Mouse (Mus musculus) neural tube, embryonic 14.5 days (tissue): ENCODE data around the gene Tmem18. TPM values are rescaled to one million over a fixed set of nuclear protein-coding genes. Genes with fewer than 3 reads are reported as not detected.

Experiments used
- ATAC-seq: fragments of 200-750 bp; cut with Nextera tagmentation; 2 replicates; pipeline ENCODE4 v1.8.0; 2017; ENCODE audit warnings: low read depth, mild to moderate bottlenecking, moderate TSS enrichment, moderate library complexity
- H3K27ac ChIP-seq: fragments of 300-500 bp; sonication (generic); 2 replicates; pipeline ENCODE4 v1.5.1; 2014; ENCODE audit warnings: low read depth, mild to moderate bottlenecking, control low read depth, low read length, moderate library complexity, mixed read lengths
- H3K27me3 ChIP-seq: fragments of 300-500 bp; sonication (generic); 2 replicates; pipeline ENCODE4 v1.6.1; 2014; ENCODE audit warnings: low read length; ENCODE audit not compliant: control insufficient read depth, insufficient read depth
- H3K36me3 ChIP-seq: fragments of 300-500 bp; sonication (generic); 2 replicates; pipeline ENCODE4 v1.6.1; 2014; ENCODE audit warnings: low read length, mixed read lengths; ENCODE audit not compliant: control insufficient read depth, insufficient read depth
- H3K4me1 ChIP-seq: fragments of 300-500 bp; sonication (generic); 2 replicates; pipeline ENCODE4 v1.6.1; 2014; ENCODE audit warnings: low read length; ENCODE audit not compliant: control insufficient read depth, insufficient read depth
- H3K4me2 ChIP-seq: fragments of 300-500 bp; sonication (generic); 2 replicates; pipeline ENCODE4 v1.6.1; 2014; ENCODE audit warnings: mild to moderate bottlenecking, low read depth, low read length, control low read depth
- H3K4me3 ChIP-seq: fragments of 300-500 bp; sonication (generic); 2 replicates; pipeline ENCODE4 v1.5.1; 2014; ENCODE audit warnings: low read depth, low read length, control low read depth, mixed read lengths
- H3K9ac ChIP-seq: fragments of 300-500 bp; sonication (generic); replicated peaks from 2 replicates; pipeline ENCODE4 v1.6.1; 2014; ENCODE audit warnings: low read depth, mild to moderate bottlenecking, control low read depth, low read length, mixed read lengths
- H3K9me3 ChIP-seq: fragments of 300-500 bp; sonication (generic); 2 replicates; pipeline ENCODE4 v1.6.1; 2016; ENCODE audit warnings: low read length; ENCODE audit not compliant: control insufficient read depth
- WGBS: fragments of 180-500 bp; shearing (Covaris S2); extraction: QIAGEN DNeasy Blood & Tissue Kit; methylation state at CpG from one replicate; pipeline ENCODE4 v1.1.7; 2014; 5-methylcytosine and 5-hydroxymethylcytosine counted together
- polyA plus RNA-seq: library from polyadenylated mRNA; unstranded; fragments of >200 nt; fragmentation: Nextera tagmentation; extraction: Ambion mirVana; gene quantifications from 2 replicates; pipeline ENCODE4 v1.2.1, GENCODE M21; 2014

Gene Tmem18
- polyA plus RNA-seq, result 38.7 and 40.2 TPM in 2 replicates

DNA sequence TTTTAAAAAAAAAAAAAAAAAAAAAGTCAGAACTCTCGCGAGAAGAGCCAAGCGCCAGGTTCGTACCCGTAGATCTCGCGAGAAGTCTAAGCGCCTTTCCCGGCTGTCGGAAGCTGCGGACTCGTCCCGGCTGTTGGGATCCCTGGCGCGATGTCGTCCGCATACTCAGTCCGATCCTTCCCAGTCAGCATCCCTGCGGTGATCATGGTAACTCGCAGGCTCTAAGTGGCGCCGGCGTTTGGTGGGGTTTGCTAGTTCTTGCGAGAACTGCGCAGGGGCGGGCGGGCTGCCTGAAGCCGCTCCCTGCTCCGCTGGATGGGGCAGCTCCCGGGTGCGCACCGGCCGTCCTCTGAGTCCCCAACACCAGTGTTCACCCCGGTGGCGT lies at the start of gene Tmem18:
Gene Tmem18, plus strand, starts transcription at position 71 of the 385 bp plus-strand sequence.
- peak within 1 kb of the TSS; percentile 78 for H3K27ac ChIP-seq
- WGBS, result 0% methylated on average over 35 of the region's 35 CpGs

DNA sequence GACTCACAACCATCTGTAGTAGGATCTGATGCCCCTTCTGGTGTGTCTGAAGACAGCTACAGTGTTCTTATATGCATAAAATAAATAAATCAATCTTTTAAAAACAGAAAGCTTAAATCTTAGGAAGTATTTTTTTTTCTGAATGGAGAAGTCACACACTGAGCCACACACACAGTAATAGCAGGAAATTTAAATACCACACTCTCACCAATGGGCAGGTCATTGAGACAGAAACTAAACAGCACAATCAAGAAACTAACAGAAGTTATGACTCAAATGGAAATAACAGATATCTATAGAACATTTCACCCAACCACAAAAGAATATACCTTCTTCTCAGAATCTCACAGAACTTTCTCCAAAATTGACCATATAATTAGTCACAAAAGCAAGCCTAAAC lies 26.9 kb upstream of the Tmem18 start:
- ATAC-seq, result no peak
- H3K9ac ChIP-seq, result no peak overlapping the region

More for the DNA sequence above, at the start of gene Tmem18:
- Histone ChIP-seq H3K9ac (peak within 1 kb of the TSS; percentile 82), H3K4me2 (peak within 1 kb of the TSS; percentile 84), H3K4me1 (peaks cover 8% of the 10 kb centered on the region; the same call in 1 of the 2 replicates), H3K4me3 (peak within 1 kb of the TSS; percentile 68), H3K27me3 (no peaks in the 10 kb centered on the region), H3K36me3 (no peaks in the 10 kb centered on the region), H3K9me3 (no peaks in the 10 kb centered on the region)
- ATAC-seq, result peak; percentile 97

DNA sequence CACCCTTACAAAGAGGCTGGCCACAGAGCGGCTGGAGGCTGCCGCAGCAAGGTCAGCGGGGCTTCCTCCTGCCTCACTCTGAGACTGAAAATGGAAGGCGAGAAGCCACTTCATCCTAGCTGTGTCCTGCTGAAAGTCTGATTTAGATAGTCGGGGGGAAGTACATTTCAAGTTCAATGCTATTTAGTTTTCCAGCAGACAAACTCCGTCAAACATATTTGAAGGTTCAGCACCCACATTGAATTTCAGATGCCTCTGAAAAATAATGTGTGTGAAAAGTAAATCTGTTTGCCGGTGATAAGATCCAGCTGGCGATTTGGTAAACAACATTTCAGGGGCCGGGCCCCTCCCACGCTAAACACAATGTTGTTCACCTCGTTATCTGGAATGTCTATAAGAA lies 22.8 kb upstream of the Tmem18 start:
- Histone ChIP-seq H3K27ac (no peak overlapping the region), H3K27me3 (no peaks in the 10 kb centered on the region), H3K9ac (no peak overlapping the region), H3K9me3 (no peaks in the 10 kb centered on the region), H3K4me3 (no peak overlapping the region), H3K4me2 (no peak overlapping the region), H3K4me1 (no peaks in the 10 kb centered on the region), H3K36me3 (no peaks in the 10 kb centered on the region)
- ATAC-seq, result no peak
- WGBS, result 20% methylated on average over 11 of the region's 11 CpGs

More for the DNA sequence above, 26.9 kb upstream of the Tmem18 start:
- H3K4me3 ChIP-seq, result no peak overlapping the region
- no peaks in the 10 kb centered on the region for H3K27me3 ChIP-seq
- no peak overlapping the region for H3K4me2 ChIP-seq
- H3K27ac ChIP-seq, result no peak overlapping the region
- H3K36me3 ChIP-seq, result no peaks in the 10 kb centered on the region
- H3K4me1 ChIP-seq, result no peaks in the 10 kb centered on the region
- H3K9me3 ChIP-seq, result no peaks in the 10 kb centered on the region

GRCm38 (mm10) chr12:30572075-30572474 lies 12.2 kb upstream of the Tmem18 start:
- Histone ChIP-seq H3K27ac (no peak overlapping the region), H3K27me3 (no peaks in the 10 kb centered on the region), H3K9ac (no peak overlapping the region), H3K4me3 (no peak overlapping the region), H3K36me3 (no peaks in the 10 kb centered on the region), H3K4me2 (no peak overlapping the region), H3K9me3 (no peaks in the 10 kb centered on the region), H3K4me1 (no peaks in the 10 kb centered on the region)
- ATAC-seq, result no peak
- 86% methylated on average over 4 of the region's 4 CpGs for WGBS

DNA sequence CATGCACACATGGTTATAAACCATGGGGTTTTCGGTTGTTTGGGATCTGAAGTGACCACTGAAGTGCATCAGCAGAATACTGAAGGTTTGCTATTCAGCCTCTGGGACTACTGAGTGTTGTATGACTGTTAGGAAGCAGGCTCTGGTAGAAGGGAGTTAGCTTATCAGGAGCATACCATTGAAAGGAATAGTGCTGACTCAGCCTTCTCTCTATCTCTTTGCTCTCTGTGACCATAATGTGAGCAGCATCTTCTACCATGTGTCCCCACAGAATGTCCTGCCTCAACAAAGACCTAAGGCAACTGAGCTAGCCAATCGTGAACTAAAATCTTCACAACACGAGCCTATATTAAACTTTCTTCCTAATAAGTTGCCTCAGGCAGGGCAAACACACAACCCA lies 8.3 kb upstream of the Tmem18 start:
- no peak for ATAC-seq
- Histone ChIP-seq H3K9me3 (no peaks in the 10 kb centered on the region), H3K36me3 (no peaks in the 10 kb centered on the region), H3K27me3 (no peaks in the 10 kb centered on the region), H3K4me1 (no peaks in the 10 kb centered on the region), H3K9ac (no peak overlapping the region), H3K4me2 (no peak overlapping the region), H3K4me3 (no peak overlapping the region), H3K27ac (no peak overlapping the region)
- 77% methylated on average over 3 of the region's 3 CpGs for WGBS

DNA sequence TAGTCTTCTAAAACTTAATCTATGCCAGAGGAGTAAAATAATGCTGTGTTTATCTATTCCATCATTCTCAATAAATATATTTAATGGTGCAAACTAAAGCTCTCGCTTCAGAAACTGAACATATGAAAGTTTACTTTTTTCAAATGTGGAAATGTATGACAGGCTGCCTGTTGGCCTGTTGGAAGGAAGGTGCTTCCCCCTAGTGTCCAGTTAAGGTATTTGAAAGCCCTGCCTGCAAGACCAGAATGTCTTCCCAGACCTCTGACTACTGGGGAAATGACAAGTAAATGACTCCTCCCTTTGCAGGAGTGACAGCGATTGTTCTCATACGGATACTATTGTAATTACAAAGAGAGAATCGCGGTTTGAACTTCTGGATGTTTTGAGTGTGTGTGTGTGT lies 6.2 kb upstream of the Tmem18 start:
- ATAC-seq, result peak; percentile 75; the same call in 1 of the 2 replicates
- Histone ChIP-seq H3K36me3 (no peaks in the 10 kb centered on the region), H3K4me1 (no peaks in the 10 kb centered on the region), H3K4me3 (no peak overlapping the region), H3K9ac (no peak overlapping the region), H3K27ac (no peak overlapping the region), H3K9me3 (no peaks in the 10 kb centered on the region), H3K4me2 (no peak overlapping the region), H3K27me3 (no peaks in the 10 kb centered on the region)
- WGBS, result 13% methylated on average over 5 of the region's 5 CpGs

GRCm38 (mm10) chr12:30581277-30581676 lies 2.9 kb upstream of the Tmem18 start:
- WGBS, result 91% methylated on average over 10 of the region's 10 CpGs
- Histone ChIP-seq H3K4me3 (no peak overlapping the region), H3K4me1 (peaks cover 8% of the 10 kb centered on the region; the same call in 1 of the 2 replicates), H3K36me3 (no peaks in the 10 kb centered on the region), H3K4me2 (no peak overlapping the region), H3K27me3 (no peaks in the 10 kb centered on the region), H3K9ac (no peak overlapping the region), H3K27ac (no peak overlapping the region), H3K9me3 (no peaks in the 10 kb centered on the region)
- ATAC-seq, result no peak

- 12% methylated on average over 12 of the region's 12 CpGs for WGBS
- peak overlapping the region; percentile 82 for H3K9ac ChIP-seq
- no peaks in the 10 kb centered on the region for H3K9me3 ChIP-seq
- no peaks in the 10 kb centered on the region for H3K36me3 ChIP-seq
- H3K4me1 ChIP-seq, result peaks cover 8% of the 10 kb centered on the region; the same call in 1 of the 2 replicates
- ATAC-seq, result peak; percentile 58
- no peaks in the 10 kb centered on the region for H3K27me3 ChIP-seq
- no peak overlapping the region; the same call in 1 of the 2 replicates for H3K27ac ChIP-seq
- H3K4me3 ChIP-seq, result peak overlapping the region; percentile 68
- H3K4me2 ChIP-seq, result peak overlapping the region; percentile 84
Measured at GRCm38 (mm10) chr12:30583586-30584355, 455 bp upstream of the Tmem18 start.

DNA sequence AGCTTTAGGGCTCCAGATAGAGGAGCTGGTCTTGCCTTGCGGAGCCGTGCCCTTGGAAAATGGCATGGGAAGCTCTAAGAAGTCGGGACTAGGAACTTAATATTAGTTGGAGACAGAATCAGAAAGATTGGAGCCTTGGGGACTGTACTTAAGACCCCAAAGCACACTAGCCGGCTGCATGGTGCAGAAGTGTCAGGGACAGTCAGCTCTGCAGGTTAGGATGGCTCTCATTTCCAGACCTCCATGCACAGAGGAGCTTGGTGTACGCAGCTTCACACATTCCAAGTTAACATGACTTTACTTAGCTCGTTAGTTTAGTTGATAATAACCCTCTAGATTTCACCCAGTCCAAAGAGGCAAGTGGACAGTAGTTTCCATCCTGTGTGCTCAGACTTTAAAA lies 637 bp downstream of the Tmem18 start:
- H3K4me1 ChIP-seq, result peaks cover 8% of the 10 kb centered on the region; the same call in 1 of the 2 replicates
- H3K4me2 ChIP-seq, result peak overlapping the region; percentile 84
- peak overlapping the region; percentile 78 for H3K27ac ChIP-seq
- H3K9ac ChIP-seq, result peak overlapping the region; percentile 82
- peak overlapping the region; percentile 68 for H3K4me3 ChIP-seq
- no peaks in the 10 kb centered on the region for H3K36me3 ChIP-seq
- WGBS, result 8% methylated on average over 6 of the region's 6 CpGs
- no peaks in the 10 kb centered on the region for H3K9me3 ChIP-seq
- H3K27me3 ChIP-seq, result no peaks in the 10 kb centered on the region
- ATAC-seq, result peak; percentile 29; the same call in 1 of the 2 replicates
